Mouse (Mus musculus) thymus, postnatal 36 days (tissue): Measurements from ENCODE around the gene Ltbp4.

ENCODE experiments used
- DNase-seq, 2 experiments: peaks; one replicate each; pipeline ENCODE4 v3.0.0; 2022; ENCODE audit warnings: mixed read lengths in 2 of 2

Gene Ltbp4

DNA sequence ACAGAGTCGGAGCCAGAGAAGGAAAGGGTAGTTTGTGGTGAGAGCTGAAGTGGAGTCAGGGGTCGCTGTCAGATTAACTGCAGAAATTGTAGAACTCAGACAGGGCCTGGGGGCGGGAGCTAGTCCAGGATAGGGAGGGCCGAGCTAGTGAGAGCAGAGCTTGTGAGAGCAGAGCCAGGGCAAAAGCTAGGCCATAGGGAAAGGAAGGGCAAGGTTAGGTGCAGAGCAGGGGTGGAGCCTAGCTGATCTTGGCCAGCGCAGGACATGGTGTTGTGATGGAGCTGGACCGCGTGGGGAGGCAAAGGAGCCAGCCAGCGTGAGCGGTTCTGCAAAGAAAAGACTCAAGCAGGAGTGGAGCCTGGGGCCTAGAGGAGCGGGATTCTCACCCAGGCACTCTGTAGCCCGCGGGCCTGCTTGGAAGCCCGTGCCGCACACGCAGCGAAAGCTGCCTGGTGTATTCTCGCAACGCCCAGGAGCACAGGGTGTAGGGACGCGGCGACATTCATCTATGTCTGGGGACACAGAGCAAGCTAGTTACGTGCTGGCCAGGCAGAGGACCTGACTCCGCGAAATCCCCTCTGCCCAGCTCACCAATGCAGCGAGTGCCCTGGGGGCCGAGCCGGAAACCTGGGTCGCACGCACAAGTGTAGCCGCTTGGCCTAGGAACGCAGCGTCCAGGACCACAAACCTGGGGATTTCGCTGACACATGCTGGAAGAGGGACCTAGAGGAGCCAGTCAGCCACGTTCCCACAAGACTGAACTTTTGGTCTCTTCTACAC is 11.2 kb downstream of the Ltbp4 start:
- DNase-seq = no peak

DNA sequence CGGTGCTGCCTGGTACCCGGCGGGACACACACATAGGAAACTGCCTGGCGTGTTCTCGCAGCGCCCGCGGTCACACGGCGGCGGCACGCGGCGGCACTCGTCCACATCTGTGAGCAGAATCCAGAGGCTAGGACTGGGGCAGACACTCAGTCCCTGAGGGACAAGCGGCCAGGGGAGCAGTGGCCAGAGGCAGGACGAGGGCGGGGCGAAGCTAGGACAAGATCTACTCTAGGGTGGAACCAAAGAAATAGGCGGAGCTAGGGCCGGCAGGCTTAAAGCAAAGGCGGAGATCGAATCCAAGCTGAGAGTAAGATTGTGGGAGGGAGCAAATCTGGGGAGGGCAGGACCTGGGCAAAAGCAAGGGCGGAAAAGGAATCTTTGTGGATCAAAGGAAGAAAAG is 11.8 kb downstream of the Ltbp4 start:
- no peak for DNase-seq

DNA sequence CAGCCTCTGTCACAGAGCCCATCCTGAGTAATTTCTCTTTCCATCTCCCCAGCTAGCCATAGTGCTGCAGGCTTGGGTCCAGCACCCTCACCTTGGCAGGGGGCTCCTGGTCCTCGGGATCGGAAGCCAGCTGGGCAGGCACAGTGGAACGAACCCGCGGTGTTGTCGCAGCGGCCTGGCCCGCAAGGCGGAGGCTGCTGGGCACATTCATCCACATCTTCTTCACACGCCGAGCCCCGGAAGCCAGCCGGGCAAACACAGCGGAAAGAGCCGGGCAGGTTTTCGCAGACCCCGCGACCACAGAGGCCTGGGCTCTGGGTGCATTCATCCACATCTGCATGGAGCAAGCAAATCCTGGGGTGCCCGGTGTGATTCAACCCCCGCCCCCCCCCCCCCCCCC is 12.6 kb downstream of the Ltbp4 start:
- no peak for DNase-seq

DNA sequence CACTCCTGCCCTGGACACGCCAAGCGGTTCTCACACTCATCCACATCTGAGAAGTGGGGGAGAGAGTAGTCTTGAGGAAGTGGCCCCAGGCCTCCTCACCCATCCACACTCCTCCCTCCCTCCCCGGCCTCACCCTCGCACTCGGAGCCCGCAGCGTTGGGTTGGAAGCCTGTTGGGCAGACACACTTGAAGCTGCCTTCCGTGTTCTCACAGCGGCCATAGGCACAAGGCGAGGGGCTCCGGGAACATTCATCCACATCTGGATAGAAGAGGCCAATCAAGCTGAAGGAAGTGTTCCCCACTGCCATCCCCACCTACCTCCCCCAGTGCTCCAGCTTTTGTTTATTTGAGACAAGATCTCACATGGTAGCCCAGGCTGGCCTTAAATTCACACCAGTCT is 13.3 kb downstream of the Ltbp4 start:
- no peak for DNase-seq

DNA sequence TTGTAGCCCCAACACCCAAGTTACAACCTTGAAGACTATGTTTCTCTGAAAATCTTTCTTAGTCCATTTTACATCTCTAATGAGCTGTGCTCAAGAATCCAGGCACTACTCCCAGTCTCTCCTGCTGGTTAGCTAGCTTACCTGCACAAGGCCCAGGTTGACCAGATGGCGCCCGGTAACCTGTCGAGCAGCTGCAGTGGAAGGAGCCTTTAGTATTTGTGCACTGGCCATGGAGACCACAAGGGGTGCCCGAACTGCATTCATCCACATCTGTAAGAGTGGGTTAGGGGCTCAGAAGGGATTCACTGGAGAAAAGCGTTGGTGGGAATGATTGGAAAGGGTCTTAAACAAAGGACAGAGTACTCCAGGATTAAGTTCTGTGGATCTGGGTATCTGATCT is 14.5 kb downstream of the Ltbp4 start:
- DNase-seq = no peak

DNA sequence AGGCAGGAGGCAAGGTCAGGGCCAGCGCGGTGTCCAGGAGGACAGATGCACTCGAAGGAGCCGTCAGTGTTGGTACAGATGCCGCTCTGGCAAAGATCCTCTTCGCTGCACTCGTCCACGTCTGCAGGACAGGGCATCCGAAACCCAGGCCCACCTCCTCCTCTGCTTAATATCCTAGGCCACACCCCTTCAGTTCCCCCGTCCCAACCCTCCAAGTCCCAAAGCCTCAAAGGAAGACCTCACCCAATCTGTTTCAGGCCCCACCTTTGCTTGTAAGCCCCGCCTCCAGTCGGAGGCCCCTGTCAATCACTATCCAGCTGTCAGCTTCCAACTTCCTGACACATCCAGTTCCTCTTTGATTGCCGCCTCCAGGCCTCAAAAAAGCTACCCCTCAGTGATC is 15.2 kb downstream of the Ltbp4 start:
- DNase-seq = no peak

DNA sequence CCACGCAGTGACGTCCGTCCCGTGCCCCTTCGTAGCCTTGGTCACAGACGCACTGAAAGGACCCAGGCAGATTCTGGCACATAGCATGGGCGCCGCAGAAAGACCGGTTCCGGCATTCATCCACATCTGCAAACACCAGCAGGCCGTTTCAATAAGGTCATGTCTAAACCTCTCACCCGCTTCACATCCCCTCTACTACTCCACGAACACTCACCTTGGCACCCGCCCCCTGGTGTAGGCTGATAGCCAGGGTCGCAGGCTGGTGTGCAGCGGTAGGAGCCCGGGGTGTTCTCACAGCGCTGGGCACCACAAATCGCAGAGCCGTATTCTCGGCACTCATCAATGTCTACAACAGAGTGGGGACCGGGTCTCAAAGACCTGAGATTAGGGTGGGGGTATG is 18.1 kb downstream of the Ltbp4 start:
- DNase-seq = no peak

DNA sequence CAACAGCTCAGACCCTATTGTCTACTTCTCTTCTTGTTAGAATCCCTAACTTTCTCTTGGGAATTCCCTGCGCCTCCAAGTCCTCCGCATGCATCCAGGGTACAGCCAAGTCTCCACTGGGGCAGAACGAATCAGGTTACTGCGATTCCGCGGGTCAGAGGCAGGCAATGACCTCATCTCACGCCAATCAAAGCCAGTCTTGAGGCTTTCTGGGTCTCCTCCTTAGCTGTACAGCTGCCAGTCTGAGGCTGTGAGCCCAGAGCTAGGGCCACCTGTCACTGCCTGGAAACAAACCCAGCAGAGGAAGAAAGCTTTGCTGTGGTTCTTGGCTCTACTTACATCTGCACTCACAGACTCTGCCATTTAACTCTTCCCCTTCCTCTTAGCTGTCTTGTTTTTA is 21.5 kb downstream of the Ltbp4 start:
- peak; percentile 48 to 68 for DNase-seq

DNA sequence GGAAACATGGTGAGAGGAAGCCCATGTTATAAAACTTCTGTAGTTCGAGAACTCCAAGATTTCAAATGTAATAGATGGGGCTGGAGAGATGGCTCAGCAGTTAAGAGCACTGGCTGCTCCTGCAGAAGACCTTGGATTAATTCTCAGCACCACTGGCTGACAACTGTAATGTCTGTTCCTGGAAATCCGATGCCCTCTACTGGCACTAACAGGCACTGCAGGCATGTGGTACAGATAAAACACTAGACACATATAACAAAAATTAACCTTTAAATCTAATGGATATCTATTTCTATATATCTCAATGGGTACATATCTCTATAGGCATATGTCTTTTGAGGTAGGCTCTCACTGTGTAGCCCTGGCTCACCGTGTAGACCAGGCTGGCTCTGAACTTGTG is 23.1 kb downstream of the Ltbp4 start:
- no peak for DNase-seq

DNA sequence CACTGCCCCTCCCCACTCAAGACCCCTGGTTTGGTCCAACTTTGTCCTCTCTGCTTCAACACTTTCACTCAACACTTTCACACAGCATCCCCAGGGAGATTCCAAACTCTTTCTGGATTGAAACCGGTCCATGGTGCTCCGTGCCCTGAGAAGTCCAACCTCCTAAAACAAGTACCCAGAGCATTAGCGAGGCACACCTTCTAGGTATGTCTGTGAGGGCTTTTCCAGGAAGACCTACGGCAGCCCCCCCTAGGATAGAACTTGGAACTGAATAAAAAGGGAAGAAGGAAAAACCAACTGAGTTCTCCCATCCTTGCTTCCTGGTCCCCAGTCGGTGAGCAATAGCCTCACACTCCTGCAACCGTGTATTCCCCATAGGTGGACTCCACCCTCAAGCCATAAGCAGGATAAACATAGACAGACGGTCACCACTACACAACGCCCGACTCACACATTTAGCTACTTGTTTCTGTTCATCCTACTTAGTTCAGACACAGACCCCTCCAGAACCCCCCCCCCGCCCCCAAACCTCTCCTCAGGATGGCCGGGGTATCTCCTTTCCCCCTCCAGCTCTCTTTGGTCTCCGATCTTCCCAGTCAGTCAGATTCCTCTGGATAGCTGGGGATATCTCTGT is 25.7 kb downstream of the Ltbp4 start:
- no peak for DNase-seq

DNA sequence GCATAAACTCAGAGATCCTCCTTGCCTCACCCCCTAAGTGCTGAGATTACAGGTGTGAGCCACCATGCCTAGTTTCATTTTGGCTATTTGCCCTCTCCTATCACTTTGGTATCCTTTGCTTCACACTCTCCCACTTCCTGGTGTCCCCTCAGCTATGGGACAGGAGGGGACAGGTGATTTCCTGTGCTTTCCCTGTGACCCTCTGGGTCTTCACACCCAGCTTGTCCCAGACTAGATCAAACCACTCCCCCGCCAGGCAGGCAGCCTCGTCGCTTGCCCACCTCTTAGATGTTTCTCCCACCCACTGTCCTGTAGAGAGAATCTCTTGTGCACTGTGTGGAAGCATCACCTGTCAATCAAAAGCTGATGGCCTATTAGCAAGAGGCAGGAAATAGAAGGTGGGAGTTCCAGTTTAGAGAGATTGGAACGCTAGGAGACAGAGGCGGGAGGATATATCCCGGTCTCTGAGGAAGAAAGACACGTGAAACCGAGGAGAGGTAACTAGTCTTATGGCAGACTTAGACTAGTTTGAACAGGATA is 26.4 kb downstream of the Ltbp4 start:
- no peak for DNase-seq

DNA sequence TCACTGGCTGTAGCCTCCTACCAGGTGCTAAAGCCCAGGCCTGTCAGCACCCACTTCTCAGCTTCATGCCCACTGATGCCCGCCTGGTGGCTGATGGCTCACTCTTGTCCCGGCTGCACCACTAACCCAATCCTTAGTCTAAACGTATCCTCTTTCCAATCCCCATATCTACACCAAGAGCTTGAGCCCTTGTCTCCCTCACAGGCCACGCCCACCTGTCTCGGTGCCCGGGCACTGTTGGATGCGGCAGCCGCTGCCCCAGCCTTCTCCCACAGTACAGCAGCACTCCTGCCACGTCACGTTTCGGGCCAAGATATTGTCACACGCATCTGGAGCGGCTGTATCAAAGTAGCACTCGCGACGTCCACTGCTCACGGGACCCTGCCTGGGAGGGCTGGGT is 27.2 kb downstream of the Ltbp4 start:
- no peak for DNase-seq

DNA sequence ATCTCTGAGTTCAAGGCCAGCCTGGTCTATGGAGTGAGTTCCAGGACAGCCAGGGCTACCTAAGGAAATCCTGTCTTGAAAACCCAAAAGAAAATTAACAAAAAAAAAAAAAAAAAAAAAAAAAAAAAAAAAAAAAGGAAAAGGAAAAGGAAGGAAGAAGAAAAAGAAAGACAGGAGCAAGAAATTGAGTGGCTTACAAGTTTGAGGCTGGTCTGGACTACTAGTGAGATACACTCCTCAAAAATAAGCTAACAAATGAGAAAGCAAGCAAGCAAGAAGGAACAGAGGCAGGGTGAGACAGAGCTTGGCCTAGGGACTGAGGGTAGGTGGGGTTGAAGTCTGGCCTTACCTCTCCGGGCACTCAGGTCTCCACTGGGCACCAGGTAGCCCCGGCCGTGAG is 27.7 kb downstream of the Ltbp4 start:
- DNase-seq = no peak

DNA sequence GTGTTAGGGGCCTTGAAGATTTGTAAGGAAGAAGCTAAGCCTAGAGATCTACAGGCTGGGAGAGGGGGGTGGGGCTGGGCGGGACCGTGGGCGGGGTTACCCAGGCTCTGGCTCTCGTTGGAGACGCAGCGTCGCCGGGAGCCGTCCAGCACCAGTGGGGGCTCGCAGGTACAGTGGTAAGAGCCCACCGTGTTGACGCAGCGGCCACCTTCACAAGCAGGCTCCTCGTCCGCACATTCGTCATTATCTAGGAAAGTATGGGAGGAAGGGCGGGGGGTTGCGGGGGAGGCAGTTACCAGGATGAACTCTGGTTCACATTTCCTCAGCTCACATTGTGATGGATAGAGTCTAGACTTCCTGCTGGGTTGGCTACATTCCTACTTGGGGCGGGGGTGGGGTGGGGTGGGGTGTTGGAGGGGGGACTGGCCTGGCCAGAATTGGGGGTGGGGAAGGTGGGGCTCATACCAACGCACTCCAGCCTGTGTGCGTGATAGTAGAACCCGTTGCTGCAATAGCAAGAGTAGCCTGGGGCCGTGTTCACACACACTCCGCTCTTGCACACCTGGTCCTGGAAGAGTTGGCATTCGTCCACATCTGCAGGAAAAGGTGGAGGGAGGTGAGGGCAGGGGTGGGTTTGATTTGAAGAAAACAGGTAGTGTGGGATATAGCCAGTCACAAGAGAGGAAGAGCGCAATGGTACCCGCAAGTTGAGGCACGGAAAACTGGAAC is 28.5 kb downstream of the Ltbp4 start:
- no peak for DNase-seq

DNA sequence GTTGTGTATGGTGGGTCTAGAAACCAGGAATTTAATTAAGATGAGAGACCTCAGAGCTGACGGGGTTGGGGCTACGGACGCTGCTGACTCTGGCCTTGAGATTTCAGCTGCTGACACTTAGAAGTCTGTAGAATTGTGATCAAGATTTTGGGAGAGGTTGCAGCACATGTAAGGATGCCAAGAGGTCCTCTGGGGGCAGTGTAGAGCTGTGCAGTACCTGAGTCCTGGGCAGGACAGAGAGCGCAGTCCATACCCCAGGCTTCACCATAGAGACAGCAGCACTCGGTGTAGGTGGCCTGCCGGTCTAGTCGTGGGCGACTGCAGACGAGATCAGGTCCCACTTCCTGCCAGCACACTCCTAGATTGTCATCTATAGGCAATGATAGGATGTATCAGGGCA is 29.9 kb downstream of the Ltbp4 start:
- no peak for DNase-seq

DNA sequence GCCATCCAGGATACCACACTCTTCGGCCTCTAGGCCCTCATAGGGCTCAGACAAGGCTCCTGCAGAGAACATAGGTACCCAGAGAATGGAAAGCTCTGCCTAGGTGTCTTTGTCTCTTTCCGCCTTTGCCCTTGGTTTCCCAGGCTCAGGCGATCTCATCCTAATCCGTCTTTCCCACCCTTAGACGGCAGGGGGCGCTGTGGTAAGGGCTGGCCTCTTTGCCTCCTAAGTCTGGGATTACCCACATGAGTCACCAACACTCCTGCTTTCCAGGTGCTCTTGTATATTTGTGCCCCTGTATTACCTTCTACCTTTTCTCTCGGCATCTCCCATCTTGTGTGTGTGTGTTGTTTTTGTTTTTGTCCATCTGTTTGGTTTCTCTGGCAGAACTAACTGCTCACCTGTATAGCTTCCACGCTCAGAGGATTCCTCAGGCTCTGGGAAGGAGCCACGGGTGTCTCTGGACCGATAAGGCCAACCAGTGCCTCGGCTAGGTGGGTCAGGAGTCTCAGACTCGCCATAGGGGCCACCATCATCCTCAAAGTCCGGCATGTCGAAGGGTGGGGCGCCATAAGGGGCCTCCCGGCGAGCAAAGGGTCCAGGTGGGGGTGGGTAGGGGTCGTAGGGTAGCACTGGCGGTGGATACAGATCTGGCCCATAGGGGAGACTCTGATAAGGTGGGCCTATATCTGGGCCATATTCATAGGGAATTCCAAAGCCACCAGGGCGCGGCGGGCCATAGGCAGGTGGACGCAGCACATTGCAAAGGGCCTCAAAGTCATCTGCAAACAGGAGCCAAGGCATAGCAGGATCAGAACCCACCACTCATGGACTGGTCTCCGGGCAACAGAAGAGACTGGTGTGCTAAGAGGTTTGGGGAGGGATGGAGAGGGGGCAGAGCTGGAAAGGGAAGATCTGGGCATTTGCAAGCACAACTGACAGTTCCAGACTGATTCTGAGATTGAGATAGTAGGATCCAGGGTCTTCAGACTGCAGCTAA is 31.0 kb downstream of the Ltbp4 start:
- peak in 1 of 2 experiments; percentile 41 for DNase-seq

DNA sequence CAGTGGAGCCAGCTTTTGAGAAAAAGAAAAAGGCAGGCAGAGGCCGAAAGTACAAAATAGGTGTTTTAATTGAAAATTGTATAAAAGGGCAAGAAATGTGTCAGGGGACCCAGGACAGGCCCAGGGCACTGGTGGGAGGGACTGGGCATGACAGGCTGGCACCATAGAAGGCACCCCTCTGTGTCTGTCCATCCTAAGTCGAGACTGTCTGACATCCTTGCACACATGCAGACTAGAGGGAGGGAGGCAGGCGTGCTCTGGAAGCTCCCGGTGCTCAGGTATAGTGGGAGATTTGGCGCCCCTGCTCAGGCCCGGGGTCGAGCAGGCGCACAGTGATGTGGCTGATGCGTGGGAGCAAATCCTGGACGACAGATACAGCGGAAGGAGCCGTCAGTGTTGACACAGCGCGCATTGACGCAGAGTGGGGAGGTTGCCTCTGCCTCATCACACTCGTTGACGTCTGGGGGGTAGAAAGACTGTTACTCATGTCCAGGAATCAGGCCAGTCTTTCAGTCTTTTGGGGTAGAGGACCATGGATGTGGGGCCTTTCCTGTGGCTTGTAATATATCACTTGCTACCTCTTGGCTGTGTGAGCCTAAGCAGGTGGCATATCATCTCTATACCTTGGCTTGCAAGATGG is 32.3 kb downstream of the Ltbp4 start:
- DNase-seq = no peak

DNA sequence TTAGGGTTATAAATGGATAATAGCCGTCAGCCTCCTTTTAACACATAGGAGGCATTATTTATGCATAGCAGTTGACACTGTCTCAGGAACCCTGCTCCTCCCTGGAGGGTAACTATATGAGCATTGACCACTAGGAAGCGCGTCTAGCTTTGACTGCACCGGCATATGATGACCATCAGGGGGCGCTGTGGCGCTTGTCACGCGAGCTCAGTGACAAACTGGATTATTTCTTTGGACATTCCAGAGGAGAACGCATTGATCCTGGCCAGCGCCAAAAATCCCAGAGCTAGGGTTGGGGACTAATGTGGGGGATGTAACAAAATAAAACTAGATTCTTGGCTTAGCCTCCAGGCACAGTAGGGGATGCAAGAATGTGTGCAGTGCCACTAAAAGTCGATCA is 35.3 kb downstream of the Ltbp4 start:
- peak; percentile 54 to 59 for DNase-seq

DNA sequence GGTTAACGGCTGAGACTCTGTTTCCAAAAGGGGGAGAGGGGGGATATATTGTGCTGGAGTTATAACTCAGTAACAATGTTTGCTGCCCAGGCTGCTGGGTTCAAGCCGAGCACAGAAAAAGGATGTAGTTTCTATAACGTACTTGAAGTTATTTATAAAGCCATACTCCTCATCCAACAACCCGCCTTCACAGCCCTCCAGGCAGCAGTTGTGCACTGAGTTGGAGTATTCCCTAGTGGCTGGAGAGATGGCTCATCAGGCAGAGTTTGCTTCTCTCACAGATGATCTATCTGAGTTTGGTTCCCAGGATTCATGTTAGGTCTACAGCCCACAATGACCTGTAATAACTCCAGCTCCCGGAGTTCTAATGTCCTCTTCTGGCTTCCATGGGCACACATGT is 36.7 kb downstream of the Ltbp4 start:
- no peak for DNase-seq

DNA sequence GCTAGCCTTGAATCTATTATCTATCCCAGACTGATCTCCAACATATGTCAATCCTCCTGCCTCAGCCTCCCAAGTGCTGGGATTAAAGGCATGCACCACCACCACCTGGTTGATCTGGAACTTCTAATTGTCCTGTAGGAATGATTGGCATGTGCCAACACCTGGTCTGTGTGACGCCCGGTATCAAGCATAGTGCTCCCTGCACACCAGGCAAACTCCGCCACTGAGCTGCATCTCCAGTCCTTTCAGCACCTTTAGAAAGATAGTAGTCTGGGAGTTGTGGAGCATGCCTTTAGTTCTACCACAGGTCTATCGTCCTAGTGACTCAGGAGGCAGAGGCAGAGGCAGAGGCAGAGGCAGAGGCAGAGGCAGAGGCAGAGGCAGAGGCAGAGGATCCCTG is 37.1 kb downstream of the Ltbp4 start:
- no peak for DNase-seq

DNA sequence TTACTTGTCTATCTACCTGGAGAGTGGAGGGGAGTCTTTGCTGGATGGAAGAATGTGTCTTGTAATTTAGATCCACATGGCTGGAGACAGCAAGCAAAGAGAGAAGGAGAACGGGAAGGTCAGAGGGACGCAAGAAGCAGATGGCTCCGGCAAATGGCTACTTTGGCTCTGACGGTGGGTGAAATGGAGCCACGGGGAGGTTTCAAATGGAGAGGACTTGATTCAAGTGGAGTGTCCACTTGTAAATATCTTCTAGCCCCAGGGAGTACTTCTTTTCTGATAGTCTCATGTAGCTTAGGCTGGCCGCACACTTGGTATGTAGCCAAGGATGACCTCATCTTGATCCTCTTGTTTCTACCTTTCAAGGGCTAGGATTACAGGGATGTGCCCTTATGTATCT is 38.7 kb downstream of the Ltbp4 start:
- DNase-seq = no peak

DNA sequence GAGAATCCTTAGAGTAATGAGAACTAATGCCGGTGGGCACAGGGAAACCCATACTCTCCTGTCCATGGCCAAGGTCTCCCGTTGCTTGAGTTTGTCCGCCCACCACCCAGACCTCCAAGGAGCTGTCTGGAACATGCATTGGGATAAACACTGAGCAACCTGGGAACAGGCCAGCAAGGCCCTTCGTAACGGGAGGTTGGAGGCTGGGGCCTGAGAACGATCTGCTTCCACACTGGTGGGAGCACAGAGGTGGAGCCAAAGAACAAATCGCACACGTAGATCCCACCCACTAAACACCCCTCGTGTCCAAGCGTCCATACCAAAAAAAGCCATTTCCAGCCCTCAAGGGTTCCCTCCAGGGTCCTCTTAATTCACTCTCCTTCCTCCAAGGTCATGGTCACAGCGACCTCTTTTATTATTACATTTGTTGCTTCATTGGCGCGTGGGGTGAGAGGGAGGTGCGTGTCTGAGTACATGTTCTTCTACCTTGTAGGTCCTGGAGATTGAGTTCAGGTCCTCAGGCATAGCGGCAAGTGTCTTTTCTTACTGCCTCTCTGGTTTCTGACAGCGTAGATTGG is 39.4 kb downstream of the Ltbp4 start:
- no peak for DNase-seq
